Mouse (Mus musculus) large intestine, adult 2 months (tissue): ENCODE data around the gene Fam50a. TPM values are rescaled to one million over a fixed set of nuclear protein-coding genes. Genes with fewer than 3 reads are reported as not detected.

Source experiments
- DNase-seq: peaks from one replicate; pipeline ENCODE4 v3.0.0-alpha.2; 2012; ENCODE audit warnings: low read depth, low spot score
- WGBS: fragments of 180-500 bp; shearing (Covaris S2); methylation state at CpG from one replicate; pipeline ENCODE4 v1.1.7; 2018; 5-methylcytosine and 5-hydroxymethylcytosine counted together
- polyA plus RNA-seq: library from polyadenylated mRNA; depleted of rRNA; stranded (reverse); fragments of >200 nt; gene quantifications from 2 replicates; pipeline ENCODE4 v1.2.3, GENCODE M21; 2012; rRNA removed

The Fam50a gene
- 7.1 and 8.9 TPM in 2 replicates for polyA plus RNA-seq

GRCm38 (mm10) chrX:74312540-74313464 is at the start of gene Fam50a:
Fam50a (plus strand) TSS chrX:74313033.
- WGBS, result 16% methylated on average over 59 of the region's 59 CpGs
- DNase-seq, result no peak

GRCm38 (mm10) chrX:74269736-74270061 is 43.1 kb upstream of the Fam50a start:
- DNase-seq, result no peak
- WGBS, result 18% methylated on average over 3 of the region's 3 CpGs

- DNase-seq, result peak; percentile 81
- 20% methylated on average over 42 of the region's 42 CpGs for WGBS
Observed at GRCm38 (mm10) chrX:74270062-74270901, 42.6 kb upstream of the Fam50a start, which contains the start of gene Rpl10. Rpl10 (plus strand) TSS chrX:74270812.

GRCm38 (mm10) chrX:74270902-74271551 is 41.8 kb upstream of the Fam50a start:
- no peak for DNase-seq
- 17% methylated on average over 27 of the region's 27 CpGs for WGBS

- 40% methylated on average over 10 of the region's 10 CpGs for WGBS
- DNase-seq, result no peak
Observed at GRCm38 (mm10) chrX:74273422-74274322, 39.2 kb upstream of the Fam50a start.

GRCm38 (mm10) chrX:74277916-74278315 is 34.9 kb upstream of the Fam50a start:
- no peak for DNase-seq
- 72% methylated on average over 8 of the region's 8 CpGs for WGBS

- WGBS, result 13% methylated on average over 14 of the region's 14 CpGs
- no peak for DNase-seq
Observed at GRCm38 (mm10) chrX:74281041-74281731, 31.6 kb upstream of the Fam50a start.

- DNase-seq, result no peak
- 13% methylated on average over 16 of the region's 16 CpGs for WGBS
Observed at GRCm38 (mm10) chrX:74281732-74282394, 31.0 kb upstream of the Fam50a start, which contains the start of the genes Taz and Dnase1l1. Taz (plus strand) TSS chrX:74281912. Dnase1l1 (minus strand) TSS chrX:74282337.

GRCm38 (mm10) chrX:74282395-74283091 is 30.3 kb upstream of the Fam50a start:
- 15% methylated on average over 39 of the region's 39 CpGs for WGBS
- DNase-seq, result no peak

GRCm38 (mm10) chrX:74283092-74283437 is 29.8 kb upstream of the Fam50a start:
- WGBS, result 28% methylated on average over 5 of the region's 5 CpGs
- DNase-seq, result no peak

- WGBS, result 69% methylated on average over 4 of the region's 4 CpGs
- DNase-seq, result no peak
Observed at GRCm38 (mm10) chrX:74293431-74293830, 19.4 kb upstream of the Fam50a start.

- peak; percentile 75 for DNase-seq
Observed at GRCm38 (mm10) chrX:74296538-74297448, 16.0 kb upstream of the Fam50a start, which contains the start of gene Atp6ap1. Atp6ap1 (plus strand) TSS chrX:74297097.

GRCm38 (mm10) chrX:74298348-74298747 is 14.5 kb upstream of the Fam50a start:
- no peak for DNase-seq
- 77% methylated on average over 1 of the region's 1 CpGs for WGBS

More at GRCm38 (mm10) chrX:74296538-74297448, 16.0 kb upstream of the Fam50a start, which contains the start of gene Atp6ap1:
- WGBS, result 16% methylated on average over 37 of the region's 37 CpGs

- no peak for DNase-seq
- WGBS, result 70% methylated on average over 3 of the region's 3 CpGs
Observed at GRCm38 (mm10) chrX:74299721-74300120, 13.1 kb upstream of the Fam50a start.

- DNase-seq, result no peak
- 15% methylated on average over 41 of the region's 41 CpGs for WGBS
Observed at GRCm38 (mm10) chrX:74304867-74305700, 7.7 kb upstream of the Fam50a start, which contains the start of gene Gdi1. Gdi1 (plus strand) TSS chrX:74304998.
